Mouse (Mus musculus): ENCODE data around the gene Lrig1.

Lrig1 gene

DNA sequence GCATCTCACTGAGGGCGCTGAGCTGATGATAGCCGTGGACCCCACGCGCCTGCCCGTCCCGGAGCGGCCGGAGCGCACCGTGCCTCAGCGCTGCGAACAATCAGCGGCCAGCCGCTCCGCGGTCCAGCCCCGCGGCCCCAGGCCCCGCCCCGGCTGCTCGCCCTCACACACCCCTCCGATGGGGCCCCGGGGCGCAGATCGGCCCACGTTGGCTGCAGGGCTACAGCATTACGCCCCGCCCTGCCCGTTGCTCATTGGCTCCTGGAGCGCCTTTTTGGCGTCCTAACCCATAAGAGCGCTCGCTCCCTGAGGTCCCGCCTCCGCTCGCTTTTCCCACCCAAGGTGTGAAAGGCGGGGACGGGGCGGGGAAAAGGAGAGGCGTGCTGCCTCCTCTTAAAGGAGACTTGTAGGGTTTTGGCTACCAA lies at the start of gene Lrig1:
TSS of gene Lrig1 (minus strand) at position 92 of the 425 bp plus-strand sequence.
- peak; percentile 97 to 98 for DNase-seq (ENCODE audit: low spot score in 2 of 2)

DNA sequence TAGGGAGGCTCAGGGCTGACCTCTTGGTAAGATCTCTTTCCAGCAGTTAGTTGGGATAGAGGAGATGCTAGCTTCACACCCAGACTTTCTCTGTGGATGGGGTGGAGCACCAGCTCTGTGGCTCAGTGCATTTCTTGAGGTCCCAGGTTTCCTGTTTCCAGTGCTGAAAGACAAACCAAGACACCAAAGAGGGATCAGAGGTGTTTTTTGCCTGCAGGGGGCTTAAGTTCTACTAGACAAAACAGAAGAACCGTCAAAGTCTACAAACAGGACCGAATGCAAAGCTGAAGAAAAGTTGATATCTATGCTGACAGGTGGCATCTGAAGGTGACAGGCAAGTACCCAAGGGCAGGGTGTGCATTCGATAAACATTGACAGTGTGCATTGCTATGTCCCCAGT lies 49.7 kb upstream of the Lrig1 start:
- no peak for DNase-seq (ENCODE audit: low spot score in 2 of 2)

DNA sequence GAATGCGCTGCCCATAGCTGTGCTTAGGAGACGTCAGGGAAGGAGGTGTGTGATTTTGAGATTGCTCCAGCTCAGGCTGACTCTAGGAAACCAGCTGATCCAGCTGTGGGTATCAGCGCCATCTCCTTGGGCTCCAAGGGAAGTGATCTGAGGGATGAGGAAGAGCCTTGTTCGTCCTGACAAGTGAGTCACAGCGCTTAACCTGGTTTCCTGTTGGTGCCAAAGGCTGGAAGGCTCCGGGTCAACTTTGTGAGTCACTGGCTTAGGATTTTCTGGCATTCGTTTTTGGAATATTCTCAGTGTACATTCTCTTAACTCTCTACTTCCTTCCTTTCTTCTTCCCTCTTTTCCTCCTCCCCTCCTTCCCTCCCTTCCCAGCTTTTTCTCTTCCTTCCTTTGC lies 48.4 kb upstream of the Lrig1 start:
- no peak for DNase-seq (ENCODE audit: low spot score in 2 of 2)

DNA sequence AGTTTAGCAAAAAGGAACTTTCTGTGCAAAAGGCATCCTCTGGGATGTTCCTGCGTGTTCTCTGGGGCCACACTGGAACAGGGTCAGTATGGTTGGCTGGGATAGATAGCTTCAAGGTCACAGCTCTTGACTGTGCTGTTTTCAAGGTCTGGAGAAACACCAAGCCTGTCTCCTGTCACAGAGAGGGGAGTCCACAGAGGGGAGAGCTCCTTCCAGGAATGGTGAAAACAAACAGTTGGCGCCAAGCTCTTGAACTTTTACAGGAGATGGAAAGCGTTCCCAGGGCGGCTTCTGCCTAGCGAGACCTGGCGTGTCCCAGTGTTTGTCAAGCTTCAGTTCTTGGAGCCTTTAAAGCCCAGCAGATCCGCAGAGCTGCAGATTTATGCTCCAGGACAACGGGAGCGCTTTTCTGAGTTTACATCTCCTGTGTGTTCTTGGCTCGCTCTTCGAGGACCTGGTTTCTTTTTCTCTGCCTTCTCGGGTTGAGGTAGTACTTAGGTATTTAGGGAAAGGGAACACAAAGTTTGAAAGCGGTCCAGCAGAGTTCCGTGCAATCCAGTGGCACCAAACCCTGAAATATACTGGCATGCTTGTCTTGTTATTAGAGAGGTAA lies 40.3 kb upstream of the Lrig1 start:
- peak in 1 of 2 experiments; percentile 35 for DNase-seq (ENCODE audit: low spot score in 2 of 2)

DNA sequence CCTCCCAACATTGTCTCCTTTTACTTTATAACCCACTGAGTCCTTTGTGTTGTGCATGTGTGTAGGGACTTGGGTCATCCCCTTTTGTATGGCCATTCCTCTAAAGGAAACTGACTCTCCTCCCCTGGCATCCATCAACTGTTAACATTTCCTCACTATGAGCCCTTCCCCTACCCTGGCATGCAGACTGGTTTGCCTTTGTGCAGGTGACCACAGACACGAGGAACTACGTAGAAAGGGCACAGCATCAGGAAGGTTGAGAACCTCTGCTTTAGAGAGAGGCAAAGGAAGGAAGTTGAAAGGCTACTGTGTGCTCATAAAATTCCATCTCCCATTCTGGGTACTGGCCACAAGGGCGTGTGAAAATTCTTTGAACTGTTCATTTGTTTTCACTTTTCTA lies 38.7 kb upstream of the Lrig1 start:
- no peak for DNase-seq (ENCODE audit: low spot score in 2 of 2)

DNA sequence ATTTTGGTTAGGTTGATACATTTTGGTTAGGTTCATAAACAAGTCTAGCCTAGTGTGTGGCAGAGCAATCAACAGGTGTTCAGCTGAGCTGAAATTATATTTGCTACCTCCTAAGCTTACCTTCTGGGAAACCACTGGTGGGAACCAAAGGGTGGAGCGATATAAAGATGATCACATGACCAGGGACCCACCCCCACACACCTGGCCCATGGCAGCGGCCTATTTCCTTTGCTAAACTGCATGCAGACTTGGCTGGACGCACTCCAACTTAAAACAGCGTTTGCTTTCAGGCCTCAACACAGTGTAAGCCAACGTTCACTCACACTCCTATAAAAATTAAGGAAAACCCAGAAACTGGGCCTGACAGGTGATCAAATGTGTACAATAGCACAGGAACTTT lies 33.9 kb upstream of the Lrig1 start:
- no peak for DNase-seq (ENCODE audit: low spot score in 2 of 2)

DNA sequence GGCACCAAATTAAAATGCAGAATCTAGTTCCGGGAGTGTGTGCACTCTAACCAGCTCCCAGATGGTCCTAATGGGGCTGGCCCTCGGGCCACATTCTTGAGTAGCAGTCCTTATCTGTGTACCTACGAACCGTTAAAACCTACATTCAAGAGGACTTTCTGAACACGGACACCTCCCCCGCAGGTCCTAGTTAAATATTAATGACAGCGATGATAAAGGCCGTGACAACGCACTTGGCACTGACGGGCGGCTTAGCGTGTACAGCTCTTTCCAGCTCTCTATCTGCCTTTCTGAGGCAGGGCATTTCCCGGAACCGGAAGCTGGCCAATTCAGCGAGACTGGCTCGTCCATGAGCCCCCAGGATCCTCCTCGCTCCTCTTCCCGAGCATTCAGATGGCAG lies 29.9 kb upstream of the Lrig1 start:
- DNase-seq (ENCODE audit: low spot score in 2 of 2): no peak

DNA sequence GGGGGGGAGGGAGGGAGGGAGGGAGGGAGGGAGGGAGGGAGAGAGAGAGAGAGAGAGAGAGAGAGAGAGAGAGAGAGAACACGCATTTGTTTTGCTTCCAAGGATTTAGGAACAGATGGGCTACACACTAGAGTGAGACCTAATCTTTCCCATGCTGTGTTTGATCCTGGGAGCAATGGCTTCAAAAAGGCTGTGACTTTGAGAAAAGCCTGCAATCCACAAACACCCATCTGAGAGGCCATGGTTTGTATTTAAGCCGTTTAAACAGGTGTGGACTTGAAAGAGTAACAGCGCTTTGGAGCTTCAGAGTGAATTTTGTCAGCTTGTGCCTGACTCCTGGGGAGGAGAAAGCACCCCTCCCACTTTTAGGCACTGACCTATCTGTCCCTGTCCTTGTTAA lies 29.2 kb upstream of the Lrig1 start:
- DNase-seq (ENCODE audit: low spot score in 2 of 2): no peak

DNA sequence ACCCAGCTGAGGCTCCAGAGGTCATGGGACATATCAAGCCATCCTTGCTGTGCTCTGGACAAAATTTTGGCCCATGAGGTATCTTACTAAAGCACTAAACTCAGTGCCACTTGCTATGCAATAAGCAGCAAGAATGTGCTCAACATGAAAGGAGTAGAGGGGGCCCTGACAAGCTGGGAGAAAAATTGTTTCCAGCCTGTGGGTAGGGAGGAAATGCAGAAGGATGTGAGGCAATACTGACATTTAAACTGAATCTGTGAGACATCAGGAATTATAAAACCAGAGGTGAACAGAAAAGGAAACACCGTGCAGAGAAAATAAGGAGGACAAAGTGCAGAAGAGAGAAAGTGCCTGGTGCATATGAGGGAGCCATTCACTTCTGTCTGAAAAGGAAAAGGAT lies 24.7 kb upstream of the Lrig1 start:
- no peak for DNase-seq (ENCODE audit: low spot score in 2 of 2)

DNA sequence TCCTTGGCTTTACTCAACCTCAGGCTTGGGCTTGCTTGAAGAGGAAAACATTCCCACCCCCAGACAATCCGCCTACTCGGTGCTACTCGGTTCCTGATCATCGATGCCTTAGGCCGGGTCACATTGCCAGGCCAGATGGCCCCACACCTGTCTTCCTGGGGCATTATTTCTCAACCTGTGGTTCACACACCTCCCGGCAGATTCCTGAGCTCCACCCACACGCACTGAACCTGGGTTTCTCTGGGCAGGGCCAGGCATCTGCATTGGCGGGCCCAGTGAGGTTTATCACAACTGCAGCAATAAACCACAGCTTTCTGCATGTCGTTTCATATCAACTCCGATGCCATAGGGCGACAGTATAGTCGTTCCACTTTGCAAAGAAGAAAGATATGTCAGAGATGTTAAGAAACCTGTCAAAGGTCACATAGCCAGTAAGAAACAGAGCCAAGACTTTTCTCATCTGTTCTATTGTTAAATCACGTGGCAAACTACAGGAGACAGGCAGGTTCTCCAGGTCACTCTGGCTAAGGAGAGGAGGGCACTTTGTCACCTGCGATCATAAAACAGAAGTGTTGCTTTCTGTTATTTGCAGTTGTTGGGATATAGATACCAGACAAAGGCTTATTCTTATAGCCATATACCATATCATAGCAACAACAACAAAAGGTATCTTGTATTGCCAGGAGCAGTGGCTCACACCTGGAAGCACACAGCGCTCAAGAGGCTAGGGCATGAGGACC lies 18.8 kb upstream of the Lrig1 start:
- no peak for DNase-seq (ENCODE audit: low spot score in 2 of 2)

DNA sequence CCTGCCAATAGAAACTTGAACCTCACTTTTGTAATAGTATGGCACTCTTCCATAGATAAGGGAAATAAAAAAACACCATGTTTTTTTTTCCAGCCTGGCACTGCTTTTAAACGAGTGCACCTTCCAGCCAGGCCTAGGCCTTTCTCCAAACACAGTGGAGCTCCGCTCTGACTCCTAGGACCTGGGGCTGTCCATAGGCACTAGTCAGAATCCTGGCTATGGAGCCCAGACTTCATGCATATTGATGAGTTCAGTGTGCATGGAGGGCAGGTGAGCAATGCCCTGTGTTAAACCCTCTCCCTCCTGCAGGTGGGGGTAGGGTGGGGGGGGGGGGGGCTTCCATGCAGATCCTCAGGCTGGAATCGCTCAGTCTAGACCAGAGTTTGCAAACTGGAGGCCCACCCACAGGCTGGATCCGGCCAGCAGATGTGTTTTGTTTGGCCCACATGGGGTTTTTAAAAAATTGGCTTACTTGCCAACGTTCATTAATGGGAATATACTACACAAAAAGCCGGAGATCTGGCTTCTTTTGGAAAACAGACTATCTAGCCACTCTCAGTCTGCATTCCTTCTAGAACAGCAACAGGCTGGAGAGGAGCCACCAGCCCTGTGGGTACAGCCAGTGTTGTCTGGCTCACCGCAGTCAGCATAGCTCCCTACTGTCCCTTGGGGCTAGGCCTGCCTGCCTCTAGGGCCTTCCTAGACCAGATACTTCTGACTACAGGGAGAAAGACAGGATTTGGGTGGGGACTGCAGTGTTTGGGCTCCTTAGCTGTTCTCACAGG lies 17.9 kb upstream of the Lrig1 start:
- peak in 1 of 2 experiments; percentile 54 for DNase-seq (ENCODE audit: low spot score in 2 of 2)

DNA sequence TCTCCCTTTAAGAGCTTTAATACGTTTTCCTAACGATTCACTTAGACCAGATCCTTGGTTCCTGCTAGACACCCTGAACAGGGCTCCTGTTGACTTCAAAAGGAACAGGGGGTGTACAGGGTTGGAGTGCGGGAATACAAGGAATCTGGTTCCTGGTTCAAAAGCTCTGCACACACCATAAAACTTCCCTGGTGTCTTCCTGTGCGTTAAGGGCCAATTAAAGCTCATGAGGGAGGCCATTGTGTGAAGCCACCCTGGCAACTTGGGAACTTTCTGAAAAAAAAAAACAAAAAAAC lies 15.6 kb upstream of the Lrig1 start:
- DNase-seq (ENCODE audit: low spot score in 2 of 2): no peak

DNA sequence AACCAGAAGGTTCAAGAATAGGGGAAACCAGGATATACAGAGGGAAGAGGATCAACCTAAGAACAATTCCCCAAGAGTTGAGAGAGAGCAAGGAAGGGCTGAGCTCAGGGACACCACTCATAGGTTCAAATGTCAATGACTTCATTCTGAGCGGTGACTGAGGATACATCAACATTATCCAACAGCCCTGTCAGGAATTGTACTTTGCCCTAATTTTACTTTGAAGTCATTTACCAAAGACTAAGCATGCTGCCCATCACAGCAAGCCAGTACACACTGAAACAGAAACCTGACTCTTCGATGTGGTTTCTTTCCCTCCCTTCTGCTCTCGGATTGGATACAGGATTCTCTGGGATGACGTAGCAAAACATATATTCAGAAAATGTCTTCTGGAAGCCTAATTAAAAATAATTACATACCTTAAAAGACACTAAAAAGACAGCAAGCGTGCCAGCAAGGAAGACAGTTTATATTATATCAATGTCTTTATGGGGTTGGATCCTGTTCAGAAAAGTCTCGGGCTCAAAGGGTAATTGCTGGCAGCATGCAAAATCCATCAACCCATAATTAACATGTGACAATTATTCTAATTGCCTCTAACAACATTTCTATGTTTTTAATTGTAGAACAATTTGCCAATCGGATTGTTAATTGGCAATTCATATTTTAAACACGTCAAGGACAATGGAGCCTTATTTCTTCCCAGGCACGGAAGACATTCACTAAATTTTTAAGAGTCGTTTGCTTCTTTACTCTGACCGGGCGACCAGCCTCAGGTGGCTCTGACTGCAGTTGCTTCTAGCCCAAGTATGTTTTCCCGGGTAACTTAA lies 15.1 kb upstream of the Lrig1 start:
- no peak for DNase-seq (ENCODE audit: low spot score in 2 of 2)

DNA sequence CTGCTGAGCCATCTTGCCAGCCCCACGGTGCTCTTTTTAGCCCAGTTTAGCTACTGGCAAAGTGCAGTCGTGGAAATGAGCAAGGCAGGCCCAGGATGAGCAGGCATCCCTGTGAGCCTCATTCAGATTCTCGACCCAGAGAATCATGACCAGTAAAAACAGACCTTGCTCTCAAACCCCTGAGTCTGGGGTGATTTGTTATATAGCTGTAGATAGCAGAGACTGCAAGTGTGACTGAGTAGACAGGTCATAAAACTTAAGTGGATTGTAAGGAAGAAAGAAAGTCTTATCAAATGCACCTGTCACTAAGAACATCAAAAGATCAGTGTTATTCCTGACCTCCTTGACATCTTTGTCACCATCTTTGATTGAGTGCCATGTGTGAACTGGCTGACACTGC lies 9.9 kb upstream of the Lrig1 start:
- no peak for DNase-seq (ENCODE audit: low spot score in 2 of 2)

DNA sequence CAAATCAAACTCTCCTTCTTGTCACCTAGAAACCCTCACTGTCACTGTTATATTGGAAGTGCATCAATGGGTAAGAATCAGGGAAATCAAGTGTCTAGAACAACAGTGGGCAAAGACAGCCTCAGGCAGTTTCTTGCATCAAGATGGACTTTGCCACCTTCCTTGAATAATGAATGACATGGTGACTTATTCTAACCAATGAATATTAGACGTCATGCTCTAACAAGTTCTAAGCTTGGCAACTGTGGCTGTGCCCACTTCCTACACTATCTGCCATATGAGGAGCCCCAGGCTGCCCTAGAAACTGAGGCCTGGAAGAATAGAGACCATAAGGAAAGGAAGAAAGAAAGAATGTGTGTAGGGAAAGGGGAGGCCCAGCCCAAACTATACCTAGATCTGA lies 9.2 kb upstream of the Lrig1 start:
- DNase-seq (ENCODE audit: low spot score in 2 of 2): no peak

DNA sequence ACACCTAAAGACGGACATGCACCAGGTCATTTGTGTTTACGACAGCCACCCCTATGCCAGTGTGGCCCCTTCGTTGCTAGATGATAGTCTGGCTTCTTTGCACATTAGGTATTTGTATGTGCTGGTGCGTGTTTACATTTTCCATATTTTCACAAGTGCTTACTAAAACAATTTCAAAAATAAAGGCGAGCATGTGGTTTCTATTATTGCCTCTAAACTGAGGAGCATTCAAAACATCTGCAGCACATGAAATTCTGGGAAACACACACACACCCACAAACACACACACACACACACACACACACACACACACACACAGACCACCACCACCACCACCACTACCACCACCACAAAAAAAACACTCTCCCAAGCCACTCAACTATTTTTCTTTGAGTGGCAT lies 7.3 kb upstream of the Lrig1 start:
- no peak for DNase-seq (ENCODE audit: low spot score in 2 of 2)

DNA sequence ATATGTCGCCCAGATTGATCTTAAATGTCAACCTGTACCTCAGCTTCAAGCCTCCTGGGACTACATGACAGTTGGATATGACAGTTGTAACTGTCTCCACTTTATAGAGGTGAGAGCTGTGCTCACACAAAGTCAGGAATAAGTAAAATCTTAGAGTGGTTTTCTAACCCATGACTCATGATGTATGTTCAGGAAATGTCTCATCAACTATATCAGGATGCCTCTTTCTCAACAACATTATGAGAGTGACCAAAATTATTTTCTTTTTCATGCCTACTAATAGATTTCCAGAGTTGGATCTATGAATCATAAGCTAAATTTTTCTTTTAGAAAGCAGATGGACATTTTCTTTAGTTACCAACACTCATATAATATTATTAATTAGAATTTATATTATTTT lies 6.0 kb upstream of the Lrig1 start:
- no peak for DNase-seq (ENCODE audit: low spot score in 2 of 2)

DNA sequence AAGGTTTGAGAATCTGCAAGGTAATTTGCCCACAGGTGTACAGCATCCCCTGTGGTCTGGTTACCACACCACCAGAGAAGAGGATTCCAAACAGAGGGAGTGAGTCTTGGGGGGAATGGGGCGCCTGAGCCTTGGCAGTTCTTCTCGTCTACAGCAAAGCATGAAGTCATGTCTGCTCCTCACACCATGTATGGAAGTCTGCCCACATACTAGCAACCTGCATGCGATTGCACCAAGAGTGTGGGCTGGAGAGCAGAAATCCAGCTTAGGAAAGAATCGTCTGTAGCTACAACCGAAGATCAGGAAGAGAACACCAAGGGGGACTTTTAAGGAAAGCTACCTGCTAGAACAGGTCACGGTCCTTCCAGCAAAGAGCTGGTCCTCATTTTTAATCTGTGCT lies 3.0 kb upstream of the Lrig1 start:
- DNase-seq (ENCODE audit: low spot score in 2 of 2): no peak

DNA sequence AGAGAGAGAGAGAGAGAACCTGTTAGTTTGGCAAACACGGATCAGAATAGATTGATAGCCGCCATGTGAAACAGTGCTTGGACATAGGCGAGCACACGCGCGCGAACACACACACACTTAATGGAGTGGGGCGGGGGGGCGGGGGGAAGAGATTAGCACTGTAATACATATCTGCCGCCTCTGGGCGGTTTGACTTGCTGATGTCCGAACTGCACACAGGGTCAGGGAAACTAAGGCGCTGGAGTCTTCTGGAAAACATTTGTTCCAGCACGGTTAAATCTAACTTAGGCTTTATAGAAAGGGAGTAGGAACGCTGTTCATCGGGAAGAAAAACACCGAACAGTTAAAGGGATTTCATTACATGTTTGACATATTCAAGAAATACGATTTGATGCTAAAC lies 1.1 kb upstream of the Lrig1 start:
- no peak for DNase-seq (ENCODE audit: low spot score in 2 of 2)

DNA sequence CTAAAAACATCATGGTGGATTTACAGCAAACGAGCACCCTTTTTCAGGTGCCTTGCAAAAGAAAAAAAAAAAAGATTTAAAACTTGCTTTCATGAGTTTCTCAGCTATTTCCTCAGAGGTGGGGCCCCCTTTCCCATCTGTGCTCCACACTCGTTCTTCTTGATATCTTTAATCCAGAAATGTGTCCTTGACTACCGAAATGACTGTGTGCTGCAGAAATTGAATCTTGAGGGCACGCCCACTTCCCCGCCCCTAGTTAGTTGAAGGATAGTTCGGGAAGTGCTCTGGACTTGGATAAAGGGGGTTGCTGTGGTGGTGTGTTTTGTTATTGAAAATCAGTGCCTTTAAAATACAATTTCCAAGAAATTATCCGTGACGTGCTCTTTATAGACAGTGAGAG lies 654 bp upstream of the Lrig1 start:
- DNase-seq (ENCODE audit: low spot score in 2 of 2): peak; percentile 69 to 71

DNA sequence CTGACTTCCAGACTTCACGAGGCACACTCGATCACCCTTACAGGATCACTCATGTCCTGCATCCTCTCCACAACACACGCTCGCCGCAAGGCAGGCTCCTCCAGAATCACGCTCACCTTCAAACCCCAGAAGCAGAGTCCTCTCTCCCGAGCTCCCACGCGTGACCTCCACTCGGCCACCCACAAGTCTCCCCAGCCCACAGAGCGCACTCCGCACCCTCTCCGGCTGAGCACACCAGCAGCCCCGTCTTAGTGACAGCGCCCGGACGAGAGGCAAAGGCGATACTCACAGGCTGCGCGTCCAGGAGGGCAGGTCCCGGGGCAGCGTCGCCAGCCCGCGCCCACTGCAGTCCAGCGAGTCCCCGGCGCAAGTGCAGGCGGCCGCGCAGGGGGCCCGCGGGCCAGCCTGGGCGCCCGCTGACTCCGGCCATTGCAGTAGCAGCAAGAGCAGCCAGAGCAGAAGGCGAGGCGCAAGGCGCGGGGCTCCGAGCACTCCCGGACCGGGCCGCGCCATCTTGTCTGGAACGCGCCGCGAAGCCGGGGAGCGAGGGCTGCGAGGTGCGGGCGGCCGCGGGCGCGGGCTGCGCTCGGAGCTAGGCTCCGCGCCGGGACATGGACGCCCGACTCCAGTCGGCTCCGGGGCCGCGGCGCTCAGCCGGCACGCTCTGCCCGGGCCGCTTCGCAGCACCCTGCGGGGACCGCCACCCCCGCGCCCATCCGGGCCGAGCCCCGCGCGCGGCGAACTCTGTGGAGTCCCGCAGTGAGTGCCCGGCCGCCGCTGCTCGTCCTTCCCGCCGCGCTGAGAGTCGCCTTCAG lies 578 bp downstream of the Lrig1 start:
- DNase-seq (ENCODE audit: low spot score in 2 of 2): peak in 1 of 2 experiments; percentile 31

Data from urinary bladder, postnatal 4 days (tissue).